Mouse (Mus musculus): Measurements from ENCODE around the gene Nr1h5. TPM values are rescaled to one million over a fixed set of nuclear protein-coding genes. Genes with fewer than 3 reads are reported as not detected.

Gene Nr1h5
- total and polyA plus RNA-seq, 3 experiments = 0.03 TPM; not detected in 2

- Histone ChIP-seq H3K27me3 (ENCODE audit: control insufficient read depth in 1 of 2, insufficient read depth in 2 of 2, low read length in 2 of 2) (peaks cover 0 to 2% of the 10 kb centered on the region in 2 experiments; a peak in 2 of 4 replicates), H3K79me2 (ENCODE audit: control insufficient read depth, insufficient read depth, low read length, poor library complexity) (no peaks in the 10 kb centered on the region), H3K4me1 (ENCODE audit: control insufficient read depth in 1 of 2, insufficient read depth in 2 of 2, low read length in 2 of 2) (no peaks in the 10 kb centered on the region), H3K9ac (ENCODE audit: control insufficient read depth, low read depth, low read length, poor library complexity, severe bottlenecking) (no peak overlapping the region), H3K4me3 (ENCODE audit: control insufficient read depth in 1 of 2, insufficient read depth in 1 of 2, low read depth in 2 of 2, low read length in 2 of 2) (no peak overlapping the region), H3K36me3 (ENCODE audit: control insufficient read depth in 1 of 2, insufficient read depth in 2 of 2, low read length in 2 of 2) (no peaks in the 10 kb centered on the region), H3K27ac (ENCODE audit: control insufficient read depth, low read depth, low read length) (no peak overlapping the region), H3K9me3 (replicated peaks; ENCODE audit: insufficient read depth, low read length) (no peaks in the 10 kb centered on the region)
- no peak for DNase-seq (ENCODE audit: low read depth, low spot score)
- TF ChIP-seq KAT2A (conservative IDR thresholded peaks at IDR 0.05; ENCODE audit: low read depth, low read length) (no peak), RAD21 (IDR thresholded peaks at IDR 0.05; ENCODE audit: low read depth, low read length) (no peak), EP300 (IDR thresholded peaks at IDR 0.05; ENCODE audit: low read depth in 1 of 2, low read length in 2 of 2) (no peak), TAL1 (IDR thresholded peaks at IDR 0.05; ENCODE audit: low read length) (no peak), GATA1 (IDR thresholded peaks at IDR 0.05; ENCODE audit: low read depth, low read length) (no peak), CHD2 (IDR thresholded peaks at IDR 0.05; ENCODE audit: low read length) (no peak), MAZ (IDR thresholded peaks at IDR 0.05; ENCODE audit: low read depth, low read length) (no peak), TCF12 (IDR thresholded peaks at IDR 0.05; ENCODE audit: low read depth, low read length) (no peak), MYC (IDR thresholded peaks at IDR 0.05; ENCODE audit: low read depth, low read length) (no peak), POLR2AphosphoS2 (IDR thresholded peaks at IDR 0.05; ENCODE audit: low read length) (no peak), ZNF384 (IDR thresholded peaks at IDR 0.05; ENCODE audit: low read depth, low read length) (no peak), MXI1 (IDR thresholded peaks at IDR 0.05; ENCODE audit: low read depth, low read length) (no peak), ETS1 (IDR thresholded peaks at IDR 0.05; ENCODE audit: low read depth, low read length) (no peak), NRF1 (IDR thresholded peaks at IDR 0.05; ENCODE audit: insufficient read depth, low read depth, low read length, poor library complexity, severe bottlenecking) (no peak), POLR2AphosphoS5 (IDR thresholded peaks at IDR 0.05; ENCODE audit: borderline replicate concordance, low read depth, low read length) (no peak), TBP (IDR thresholded peaks at IDR 0.05; ENCODE audit: low read depth, low read length) (no peak), ELF1 (IDR thresholded peaks at IDR 0.05; ENCODE audit: low read depth, low read length) (no peak)
Observed at GRCm38 (mm10) chr3:102979550-102980348, 15.8 kb upstream of the Nr1h5 start.

DNA sequence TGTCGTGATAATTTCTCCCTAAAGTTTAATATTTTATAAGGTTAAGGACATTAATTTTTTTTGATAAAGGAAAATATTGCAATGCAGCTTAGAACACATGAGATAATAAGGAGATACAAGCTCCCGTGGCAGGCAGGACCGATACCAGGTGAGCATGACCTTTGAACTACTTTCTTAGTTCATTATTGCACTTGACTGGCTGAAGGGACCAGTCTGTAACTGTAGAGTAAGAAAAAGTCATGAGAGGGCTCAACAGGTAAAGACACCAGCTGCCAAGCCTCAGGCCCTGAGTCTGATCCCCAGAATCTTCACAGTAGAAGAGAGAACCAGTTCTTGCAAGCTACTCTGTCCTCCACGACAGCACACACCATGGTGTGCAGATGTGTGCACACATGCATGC, 13.0 kb upstream of the Nr1h5 start:
- Histone ChIP-seq H3K36me3 (ENCODE audit: control insufficient read depth in 1 of 2, insufficient read depth in 2 of 2, low read length in 2 of 2) (no peaks in the 10 kb centered on the region), H3K27ac (ENCODE audit: control insufficient read depth, low read depth, low read length) (no peak overlapping the region), H3K79me2 (ENCODE audit: control insufficient read depth, insufficient read depth, low read length, poor library complexity) (no peaks in the 10 kb centered on the region), H3K9ac (ENCODE audit: control insufficient read depth, low read depth, low read length, poor library complexity, severe bottlenecking) (no peak overlapping the region), H3K4me3 (ENCODE audit: control insufficient read depth in 1 of 2, insufficient read depth in 1 of 2, low read depth in 2 of 2, low read length in 2 of 2) (no peak overlapping the region), H3K27me3 (ENCODE audit: control insufficient read depth in 1 of 2, insufficient read depth in 2 of 2, low read length in 2 of 2) (peaks cover 0 to 2% of the 10 kb centered on the region in 2 experiments; a peak in 2 of 4 replicates), H3K4me1 (ENCODE audit: control insufficient read depth in 1 of 2, insufficient read depth in 2 of 2, low read length in 2 of 2) (no peaks in the 10 kb centered on the region), H3K9me3 (replicated peaks; ENCODE audit: insufficient read depth, low read length) (no peaks in the 10 kb centered on the region)
- no peak for TF ChIP-seq MYC (IDR thresholded peaks at IDR 0.05; ENCODE audit: low read depth, low read length)
- no peak for TF ChIP-seq MAZ (IDR thresholded peaks at IDR 0.05; ENCODE audit: low read depth, low read length)
- TF ChIP-seq POLR2AphosphoS5 (IDR thresholded peaks at IDR 0.05; ENCODE audit: borderline replicate concordance, low read depth, low read length) = no peak
- TF ChIP-seq SMC3 (IDR thresholded peaks at IDR 0.05; ENCODE audit: low read depth, low read length) = no peak
- no peak for TF ChIP-seq JUND (IDR thresholded peaks at IDR 0.05; ENCODE audit: low read depth, low read length)
- TF ChIP-seq GATA1 (IDR thresholded peaks at IDR 0.05; ENCODE audit: low read depth, low read length) = no peak
- no peak for TF ChIP-seq POLR2AphosphoS2 (IDR thresholded peaks at IDR 0.05; ENCODE audit: low read length)
- no peak for TF ChIP-seq UBTF (IDR thresholded peaks at IDR 0.05; ENCODE audit: borderline replicate concordance, insufficient read depth, low read depth, low read length)
- no peak for TF ChIP-seq MEF2A (IDR thresholded peaks at IDR 0.05; ENCODE audit: extremely low read depth, insufficient replicate concordance, low read depth, low read length, poor library complexity, severe bottlenecking)
- no peak for TF ChIP-seq POLR2A (IDR thresholded peaks at IDR 0.05; ENCODE audit: control insufficient read depth in 1 of 2, insufficient read depth in 1 of 2, low read depth in 1 of 2, low read length in 2 of 2, poor library complexity in 1 of 2)
- no peak for TF ChIP-seq TCF12 (IDR thresholded peaks at IDR 0.05; ENCODE audit: low read depth, low read length)
- no peak for TF ChIP-seq ZC3H11A (IDR thresholded peaks at IDR 0.05; ENCODE audit: low read depth, low read length)
- TF ChIP-seq USF1 (IDR thresholded peaks at IDR 0.05; ENCODE audit: low read depth, low read length) = no peak
- no peak for TF ChIP-seq ZKSCAN1 (IDR thresholded peaks at IDR 0.05; ENCODE audit: low read depth, low read length)
- no peak for TF ChIP-seq TBP (IDR thresholded peaks at IDR 0.05; ENCODE audit: low read depth, low read length)
- DNase-seq (ENCODE audit: low read depth, low spot score) = no peak

All from MEL (cell line).